Mouse (Mus musculus): ENCODE data around the gene T2. TPM values are rescaled to one million over a fixed set of nuclear protein-coding genes. Genes with fewer than 3 reads are reported as not detected.

Gene T2
- polyA plus RNA-seq, 1 experiment from 2014 or later, result 0.24 TPM

- no peak overlapping the region for H3K4me2 ChIP-seq (ENCODE audit: low read depth, low read length)
- H3K36me3 ChIP-seq (ENCODE audit: control insufficient read depth, insufficient read depth, low read length), result no peaks in the 10 kb centered on the region
- H3K27me3 ChIP-seq (replicated peaks; ENCODE audit: control insufficient read depth, insufficient read depth, low read length), result peaks cover 3% of the 10 kb centered on the region; the same call in 1 of the 2 replicates
- peak; percentile 94 for ATAC-seq
- H3K9me3 ChIP-seq (ENCODE audit: control insufficient read depth, low read length), result no peaks in the 10 kb centered on the region
- H3K9ac ChIP-seq (ENCODE audit: low read depth, low read length), result no peak overlapping the region
- H3K4me1 ChIP-seq (ENCODE audit: control insufficient read depth, insufficient read depth, low read length), result 0 out of 2 replicates have a peak, but pooled peaks cover 7% of the 10 kb centered on the region
- no peak overlapping the region for H3K4me3 ChIP-seq (ENCODE audit: low read length)
- peak overlapping the region; percentile 57; the same call in 1 of the 2 replicates for H3K27ac ChIP-seq (ENCODE audit: low read length)
- 78% methylated on average over 6 of the region's 6 CpGs for WGBS
Measured at GRCm38 (mm10) chr17:8357498-8357897, 1.7 kb downstream of the T2 start.

DNA sequence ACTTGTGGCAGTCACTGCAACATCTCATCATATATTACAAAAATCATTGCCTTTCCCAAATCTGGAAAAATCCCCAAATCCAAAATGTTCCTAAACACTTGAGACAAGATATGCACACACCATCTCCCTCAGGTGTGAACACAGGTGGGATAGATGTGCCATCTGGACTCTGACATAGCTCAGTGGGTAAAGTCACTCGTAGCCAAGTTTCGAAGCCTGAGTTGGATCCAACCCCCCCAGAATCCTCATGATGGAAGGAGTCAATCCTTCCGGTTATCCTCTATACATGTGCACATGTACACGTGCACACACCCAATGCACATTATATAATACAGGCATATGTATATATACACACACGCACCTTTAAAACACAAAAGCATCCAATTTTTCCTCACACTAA lies 5.1 kb downstream of the T2 start:
- Histone ChIP-seq H3K4me3 (ENCODE audit: low read length) (no peak overlapping the region), H3K27me3 (replicated peaks; ENCODE audit: control insufficient read depth, insufficient read depth, low read length) (peaks cover 3% of the 10 kb centered on the region; the same call in 1 of the 2 replicates), H3K27ac (ENCODE audit: low read length) (no peak overlapping the region), H3K4me1 (ENCODE audit: control insufficient read depth, insufficient read depth, low read length) (0 out of 2 replicates have a peak, but pooled peaks cover 9% of the 10 kb centered on the region), H3K9ac (ENCODE audit: low read depth, low read length) (no peak overlapping the region), H3K9me3 (ENCODE audit: control insufficient read depth, low read length) (no peaks in the 10 kb centered on the region), H3K4me2 (ENCODE audit: low read depth, low read length) (no peak overlapping the region), H3K36me3 (ENCODE audit: control insufficient read depth, insufficient read depth, low read length) (no peaks in the 10 kb centered on the region)
- WGBS, result 91% methylated on average over 5 of the region's 5 CpGs
- ATAC-seq, result no peak

DNA sequence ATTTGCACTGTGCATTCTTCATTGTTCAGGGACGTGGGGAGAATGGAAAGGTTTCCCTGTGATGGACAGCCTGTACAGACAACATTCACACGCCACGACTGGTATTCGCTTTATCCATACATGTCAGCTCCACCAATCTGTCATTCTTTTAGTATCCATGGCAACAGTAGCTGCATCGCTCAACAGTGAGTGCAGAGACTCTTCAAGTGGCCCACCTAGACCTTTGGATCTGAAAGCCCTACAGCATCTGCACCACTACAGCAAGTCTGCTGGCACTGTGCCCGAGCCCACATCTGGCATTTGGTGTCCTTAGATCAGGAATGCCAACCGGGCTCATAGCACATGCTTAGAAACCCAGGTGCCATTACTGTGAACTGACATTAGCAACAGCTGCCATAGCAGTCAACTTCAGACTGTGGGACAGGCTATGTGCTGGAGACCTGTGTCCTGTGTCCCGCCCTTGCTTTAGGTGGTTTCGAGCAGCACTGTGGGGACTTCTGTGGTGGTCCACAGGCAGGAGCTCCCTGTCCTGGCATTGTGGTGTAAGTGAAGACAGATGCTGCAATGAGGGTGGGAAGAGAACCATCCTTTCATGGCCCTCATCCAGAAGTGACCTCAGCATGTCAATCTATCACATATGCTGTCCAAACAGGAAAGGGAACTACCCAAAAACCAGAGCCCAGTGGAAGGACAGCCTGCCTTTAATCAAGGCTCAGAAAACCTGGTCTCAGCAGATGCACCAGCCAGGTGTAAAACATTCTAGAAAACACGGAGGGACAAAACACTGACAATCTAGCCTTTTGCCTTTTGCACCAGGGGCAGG lies 5.7 kb downstream of the T2 start:
- 76% methylated on average over 10 of the region's 10 CpGs for WGBS
- no peak overlapping the region for H3K4me2 ChIP-seq (ENCODE audit: low read depth, low read length)
- H3K27me3 ChIP-seq (replicated peaks; ENCODE audit: control insufficient read depth, insufficient read depth, low read length), result peaks cover 3% of the 10 kb centered on the region; the same call in 1 of the 2 replicates
- H3K4me1 ChIP-seq (ENCODE audit: control insufficient read depth, insufficient read depth, low read length), result 0 out of 2 replicates have a peak, but pooled peaks cover 9% of the 10 kb centered on the region
- H3K27ac ChIP-seq (ENCODE audit: low read length), result no peak overlapping the region
- H3K4me3 ChIP-seq (ENCODE audit: low read length), result no peak overlapping the region
- H3K9me3 ChIP-seq (ENCODE audit: control insufficient read depth, low read length), result no peaks in the 10 kb centered on the region
- H3K36me3 ChIP-seq (ENCODE audit: control insufficient read depth, insufficient read depth, low read length), result no peaks in the 10 kb centered on the region
- H3K9ac ChIP-seq (ENCODE audit: low read depth, low read length), result no peak overlapping the region
- no peak for ATAC-seq

DNA sequence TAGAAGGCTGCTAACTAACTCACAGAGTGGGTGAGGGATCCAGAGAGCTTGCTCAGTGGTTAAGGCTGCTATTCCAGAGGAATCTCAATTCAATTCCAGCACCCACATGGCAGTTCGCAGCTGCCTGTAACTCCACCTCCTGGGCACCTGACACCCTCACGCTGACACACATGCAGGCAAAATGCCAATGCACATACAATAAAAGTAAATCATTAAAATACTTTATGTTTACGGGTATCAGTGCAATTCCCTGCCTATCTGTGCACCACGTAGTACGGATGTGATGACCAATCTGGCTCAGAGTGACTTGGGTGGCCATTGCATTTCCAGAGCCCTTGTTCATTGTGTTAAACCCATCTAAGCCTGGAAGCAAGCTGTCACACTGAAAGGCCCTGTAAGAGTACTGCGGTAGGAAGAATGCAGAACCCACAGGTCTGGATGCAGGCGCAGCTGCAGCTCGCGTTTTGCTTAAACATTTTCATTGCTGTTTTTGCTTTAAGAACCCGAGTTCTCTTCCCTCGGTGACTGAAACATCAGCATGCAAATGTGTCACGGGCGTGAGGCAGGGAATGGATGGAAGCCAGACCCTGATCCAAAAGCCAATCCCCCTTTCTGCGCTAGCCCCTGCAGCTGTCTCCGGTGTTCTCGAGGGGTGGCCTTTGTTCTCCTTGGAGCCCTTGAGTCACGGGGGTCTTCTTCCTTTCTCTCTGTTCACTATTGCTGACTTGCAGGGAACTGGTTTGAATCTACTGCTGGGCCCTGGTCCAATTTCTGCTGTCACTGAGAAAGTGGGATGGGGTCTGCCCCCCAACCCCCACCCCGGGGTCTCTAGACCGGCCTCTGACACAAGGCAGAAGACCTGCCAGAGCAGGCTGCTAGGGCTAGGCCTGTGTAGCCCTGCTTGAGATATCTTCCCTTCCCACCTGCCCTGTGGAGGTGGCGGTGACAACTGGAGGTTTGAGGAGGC lies 12.0 kb downstream of the T2 start:
- 17% methylated on average over 20 of the region's 20 CpGs for WGBS
- no peaks in the 10 kb centered on the region for H3K27me3 ChIP-seq (replicated peaks; ENCODE audit: control insufficient read depth, insufficient read depth, low read length)
- peak overlapping the region; percentile 60 for H3K27ac ChIP-seq (ENCODE audit: low read length)
- no peaks in the 10 kb centered on the region for H3K36me3 ChIP-seq (ENCODE audit: control insufficient read depth, insufficient read depth, low read length)
- ATAC-seq, result peak; percentile 85
- H3K4me3 ChIP-seq (ENCODE audit: low read length), result peak overlapping the region; percentile 2; the same call in 1 of the 2 replicates
- peak overlapping the region; percentile 43 for H3K9ac ChIP-seq (ENCODE audit: low read depth, low read length)
- no peaks in the 10 kb centered on the region for H3K9me3 ChIP-seq (ENCODE audit: control insufficient read depth, low read length)
- H3K4me2 ChIP-seq (ENCODE audit: low read depth, low read length), result peak overlapping the region; percentile 34
- H3K4me1 ChIP-seq (ENCODE audit: control insufficient read depth, insufficient read depth, low read length), result peaks cover 22% of the 10 kb centered on the region

DNA sequence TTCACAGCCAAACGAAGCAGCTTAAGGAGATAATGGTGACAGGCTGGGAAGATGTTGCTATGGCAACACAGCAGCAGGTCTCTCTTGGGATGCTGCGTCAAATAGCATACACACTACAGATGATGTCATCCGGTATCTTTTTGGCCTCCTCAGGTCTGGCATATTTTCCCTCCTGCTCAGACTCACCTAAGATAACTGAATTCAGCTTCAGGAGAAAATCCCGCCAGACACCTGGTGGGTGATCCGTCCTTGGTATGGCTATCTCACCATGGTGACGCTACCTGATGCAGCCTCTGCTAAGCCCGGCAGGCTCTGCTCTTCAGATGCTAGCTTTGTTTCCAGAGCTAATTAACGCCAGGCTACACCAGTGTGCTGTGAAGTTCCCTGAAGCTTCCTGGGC lies 12.8 kb downstream of the T2 start:
- no peak for ATAC-seq

GRCm38 (mm10) chr17:8369171-8369570 lies 13.4 kb downstream of the T2 start:
- Histone ChIP-seq H3K27ac (ENCODE audit: low read length) (no peak overlapping the region), H3K4me1 (ENCODE audit: control insufficient read depth, insufficient read depth, low read length) (peaks cover 22% of the 10 kb centered on the region)

More for the DNA sequence above, 12.8 kb downstream of the T2 start:
- H3K36me3 ChIP-seq (ENCODE audit: control insufficient read depth, insufficient read depth, low read length), result no peaks in the 10 kb centered on the region
- WGBS, result 37% methylated on average over 8 of the region's 8 CpGs
- H3K9me3 ChIP-seq (ENCODE audit: control insufficient read depth, low read length), result no peaks in the 10 kb centered on the region
- peaks cover 22% of the 10 kb centered on the region for H3K4me1 ChIP-seq (ENCODE audit: control insufficient read depth, insufficient read depth, low read length)
- no peak overlapping the region for H3K9ac ChIP-seq (ENCODE audit: low read depth, low read length)
- H3K4me2 ChIP-seq (ENCODE audit: low read depth, low read length), result no peak overlapping the region
- no peak overlapping the region for H3K4me3 ChIP-seq (ENCODE audit: low read length)
- no peaks in the 10 kb centered on the region for H3K27me3 ChIP-seq (replicated peaks; ENCODE audit: control insufficient read depth, insufficient read depth, low read length)
- H3K27ac ChIP-seq (ENCODE audit: low read length), result no peak overlapping the region

GRCm38 (mm10) chr17:8370634-8371229 lies 14.9 kb downstream of the T2 start:
- 44% methylated on average over 13 of the region's 13 CpGs for WGBS
- H3K4me1 ChIP-seq (ENCODE audit: control insufficient read depth, insufficient read depth, low read length), result peaks cover 22% of the 10 kb centered on the region
- H3K27ac ChIP-seq (ENCODE audit: low read length), result no peak overlapping the region

More at GRCm38 (mm10) chr17:8369171-8369570, 13.4 kb downstream of the T2 start:
- H3K4me3 ChIP-seq (ENCODE audit: low read length), result no peak overlapping the region
- no peak overlapping the region for H3K4me2 ChIP-seq (ENCODE audit: low read depth, low read length)
- no peak overlapping the region for H3K9ac ChIP-seq (ENCODE audit: low read depth, low read length)
- no peaks in the 10 kb centered on the region for H3K27me3 ChIP-seq (replicated peaks; ENCODE audit: control insufficient read depth, insufficient read depth, low read length)
- H3K36me3 ChIP-seq (ENCODE audit: control insufficient read depth, insufficient read depth, low read length), result no peaks in the 10 kb centered on the region
- 75% methylated on average over 2 of the region's 2 CpGs for WGBS
- H3K9me3 ChIP-seq (ENCODE audit: control insufficient read depth, low read length), result no peaks in the 10 kb centered on the region
- ATAC-seq, result no peak

GRCm38 (mm10) chr17:8371834-8372233 lies 16.0 kb downstream of the T2 start:
- H3K4me1 ChIP-seq (ENCODE audit: control insufficient read depth, insufficient read depth, low read length), result peaks cover 20% of the 10 kb centered on the region
- 2% methylated on average over 7 of the region's 7 CpGs for WGBS
- ATAC-seq, result peak; percentile 43; the same call in 1 of the 2 replicates
- H3K9ac ChIP-seq (ENCODE audit: low read depth, low read length), result peak overlapping the region; percentile 39
- H3K36me3 ChIP-seq (ENCODE audit: control insufficient read depth, insufficient read depth, low read length), result no peaks in the 10 kb centered on the region
- peak overlapping the region; percentile 81 for H3K27ac ChIP-seq (ENCODE audit: low read length)
- H3K4me3 ChIP-seq (ENCODE audit: low read length), result peak overlapping the region; percentile 24
- H3K9me3 ChIP-seq (ENCODE audit: control insufficient read depth, low read length), result no peaks in the 10 kb centered on the region
- H3K4me2 ChIP-seq (ENCODE audit: low read depth, low read length), result peak overlapping the region; percentile 58
- H3K27me3 ChIP-seq (replicated peaks; ENCODE audit: control insufficient read depth, insufficient read depth, low read length), result no peaks in the 10 kb centered on the region

More at GRCm38 (mm10) chr17:8370634-8371229, 14.9 kb downstream of the T2 start:
- H3K4me3 ChIP-seq (ENCODE audit: low read length), result no peak overlapping the region
- no peak overlapping the region for H3K4me2 ChIP-seq (ENCODE audit: low read depth, low read length)
- H3K9me3 ChIP-seq (ENCODE audit: control insufficient read depth, low read length), result no peaks in the 10 kb centered on the region
- no peak overlapping the region for H3K9ac ChIP-seq (ENCODE audit: low read depth, low read length)
- ATAC-seq, result no peak
- no peaks in the 10 kb centered on the region for H3K36me3 ChIP-seq (ENCODE audit: control insufficient read depth, insufficient read depth, low read length)
- H3K27me3 ChIP-seq (replicated peaks; ENCODE audit: control insufficient read depth, insufficient read depth, low read length), result no peaks in the 10 kb centered on the region

Data from intestine, embryonic 16.5 days (tissue).